Mouse (Mus musculus) T-helper 2 cell (primary cell): Measurements from ENCODE around the gene Xirp1.

ENCODE experiments used
- in situ Hi-C: fragments of 300-600 bp; cut with MboI, MseI; formaldehyde crosslinking; loops from one replicate; pipeline ENCODE4 v1.15.1; 2025; ENCODE audit warnings: high pct_unique_total_duplicates

Xirp1 gene

GRCm38 (mm10) chr9:119991310-119991709 lies 32.1 kb downstream of the Xirp1 start:
- in situ Hi-C loops = no loop called here

- in situ Hi-C loops = no loop called here
These were observed 35.1 kb downstream of the Xirp1 start for GRCm38 (mm10) chr9:119988304-119988703.

GRCm38 (mm10) chr9:119985881-119986574 lies 37.4 kb downstream of the Xirp1 start:
- in situ Hi-C loops = no loop called here

- in situ Hi-C loops = no loop called here
These were observed 38.8 kb downstream of the Xirp1 start, which contains the start of gene Csrnp1 for GRCm38 (mm10) chr9:119984536-119985011. Gene Csrnp1, minus strand, starts transcription at chr9:119984658.

GRCm38 (mm10) chr9:119983585-119984535 lies 39.5 kb downstream of the Xirp1 start:
- in situ Hi-C loops = no loop called here

- in situ Hi-C loops = no loop called here
These were observed 40.3 kb downstream of the Xirp1 start for GRCm38 (mm10) chr9:119982956-119983551.

GRCm38 (mm10) chr9:119982241-119982811 lies 41.1 kb downstream of the Xirp1 start:
- in situ Hi-C loops = no loop called here

GRCm38 (mm10) chr9:119981183-119982179 lies 41.9 kb downstream of the Xirp1 start:
- in situ Hi-C loops = no loop called here

GRCm38 (mm10) chr9:119980770-119981182 lies 42.6 kb downstream of the Xirp1 start:
- in situ Hi-C loops = no loop called here

GRCm38 (mm10) chr9:119979749-119980148 lies 43.6 kb downstream of the Xirp1 start:
- in situ Hi-C loops = no loop called here

- in situ Hi-C loops = no loop called here
These were observed 44.5 kb downstream of the Xirp1 start for GRCm38 (mm10) chr9:119978811-119979441.

GRCm38 (mm10) chr9:119978151-119978810 lies 45.1 kb downstream of the Xirp1 start:
- in situ Hi-C loops = no loop called here

- in situ Hi-C loops = no loop called here
These were observed 45.8 kb downstream of the Xirp1 start for GRCm38 (mm10) chr9:119977557-119978060.

- in situ Hi-C loops = no loop called here
These were observed 46.5 kb downstream of the Xirp1 start for GRCm38 (mm10) chr9:119976704-119977556.

GRCm38 (mm10) chr9:119975286-119975685 lies 48.1 kb downstream of the Xirp1 start:
- in situ Hi-C loops = no loop called here

GRCm38 (mm10) chr9:119974609-119975008 lies 48.8 kb downstream of the Xirp1 start:
- in situ Hi-C loops = no loop called here

GRCm38 (mm10) chr9:119973869-119974520 lies 49.4 kb downstream of the Xirp1 start:
- in situ Hi-C loops = no loop called here

- in situ Hi-C loops = no loop called here
These were observed 50.1 kb downstream of the Xirp1 start for GRCm38 (mm10) chr9:119973281-119973680.
